Mouse (Mus musculus): ENCODE results near the gene Aym1. TPM values are rescaled to one million over a fixed set of nuclear protein-coding genes. Genes with fewer than 3 reads are reported as not detected.

The Aym1 gene
- total RNA-seq (2018; cell fraction: chromatin; rRNA removed), result not detected
- total RNA-seq (2018; cell fraction: cytosol; rRNA removed), result not detected
- not detected for total RNA-seq (2018; cell fraction: nucleus; rRNA removed)
- polyA plus RNA-seq (2018), result not detected in 3 replicates

GRCm38 (mm10) chr5:113357186-113357585 is at the start of gene Aym1:
Aym1 (plus strand) TSS chr5:113357294.
- no peak within 1 kb of the TSS for H3K4me3 ChIP-seq (ENCODE audit: inconsistent target)
- H3K27ac ChIP-seq, result no peak within 1 kb of the TSS
- H3K79me2 ChIP-seq (ENCODE audit: inconsistent target), result no peaks in the 10 kb centered on the region
- H3K36me3 ChIP-seq (ENCODE audit: inconsistent target), result no peaks in the 10 kb centered on the region
- WGBS (ENCODE audit: missing documents), result 61% methylated on average over 2 of the region's 6 CpGs

DNA sequence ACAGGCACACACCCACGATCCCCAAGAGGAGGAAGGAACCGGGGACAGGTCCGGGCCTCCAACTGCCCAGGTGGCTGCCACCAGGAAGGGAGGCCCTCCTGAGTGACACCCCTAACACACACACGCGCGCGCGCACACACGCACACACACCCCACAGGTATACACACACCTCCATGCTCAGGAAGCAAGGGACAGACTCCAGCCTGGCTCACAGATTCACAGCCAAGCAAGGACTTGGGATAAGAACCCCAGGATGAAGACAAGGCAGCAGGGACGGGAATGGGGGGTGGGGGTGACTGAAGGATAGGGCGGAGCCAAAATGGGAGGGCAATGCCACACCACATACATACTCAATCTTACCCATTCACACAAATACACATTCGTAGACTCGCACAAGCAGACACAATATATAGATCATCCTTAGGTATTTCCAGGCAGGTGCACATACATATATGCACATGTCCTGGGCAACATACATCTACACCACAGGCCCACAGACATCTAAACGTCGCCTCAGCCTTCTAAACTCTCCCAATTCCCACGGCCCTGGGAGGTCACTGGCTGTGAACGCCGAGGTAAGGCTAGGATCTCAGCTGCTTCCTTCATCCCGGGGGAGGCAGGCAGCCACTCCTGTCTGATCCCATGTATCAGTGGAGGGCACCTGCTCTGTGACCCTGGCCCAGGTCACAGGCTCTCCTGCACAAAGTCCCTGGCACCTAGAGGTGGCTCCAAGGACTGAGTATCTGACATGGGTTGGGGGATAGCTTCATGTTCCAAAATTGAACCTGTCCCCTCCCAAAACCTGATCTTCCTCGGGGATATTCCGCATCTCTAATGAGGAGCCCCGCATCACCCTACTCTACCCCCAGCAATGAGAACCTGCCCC is 47.4 kb upstream of the Aym1 start:
- Histone ChIP-seq H3K79me2 (ENCODE audit: inconsistent target) (no peaks in the 10 kb centered on the region), H3K4me3 (ENCODE audit: inconsistent target) (no peak overlapping the region), H3K36me3 (ENCODE audit: inconsistent target) (no peaks in the 10 kb centered on the region), H3K27ac (no peak overlapping the region)
- WGBS (ENCODE audit: missing documents), result 29% methylated on average over 22 of the region's 22 CpGs

DNA sequence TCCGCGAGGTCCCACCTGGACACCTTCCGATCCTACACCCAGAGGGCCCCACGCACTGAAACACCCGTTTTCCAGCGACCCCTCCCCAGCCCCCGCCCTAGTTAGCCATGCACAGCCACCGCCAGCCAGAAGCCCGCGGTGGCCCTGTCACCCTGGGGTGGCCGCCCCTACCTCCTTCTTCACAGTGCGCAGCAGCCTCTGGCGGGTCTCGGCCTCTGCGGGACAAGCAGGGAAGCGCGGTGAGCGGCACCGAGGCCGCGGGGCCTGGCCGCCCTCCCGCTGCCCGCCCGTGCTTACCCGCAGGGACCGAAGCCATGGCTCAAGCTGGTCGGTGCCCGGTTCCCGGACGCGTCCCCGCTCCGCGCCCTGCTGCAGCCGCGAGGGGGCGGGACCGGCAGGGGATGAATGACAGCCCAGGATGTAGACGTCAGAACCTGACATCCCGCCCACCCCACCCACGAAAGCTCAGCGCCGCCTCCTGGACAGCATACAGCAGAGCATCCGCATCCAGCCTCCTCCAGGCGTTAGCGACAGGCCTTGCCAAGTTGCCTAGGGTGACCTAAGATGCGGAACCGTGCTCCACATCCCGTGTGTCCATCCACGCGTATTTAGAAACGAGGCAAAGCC is 46.6 kb upstream of the Aym1 start, which contains the start of gene Sgsm1:
Sgsm1 (minus strand) TSS at position 410 of the 627 bp plus-strand sequence.
- no peak within 1 kb of the TSS for H3K27ac ChIP-seq
- H3K79me2 ChIP-seq (ENCODE audit: inconsistent target), result no peaks in the 10 kb centered on the region
- H3K36me3 ChIP-seq (ENCODE audit: inconsistent target), result no peaks in the 10 kb centered on the region
- no peak within 1 kb of the TSS for H3K4me3 ChIP-seq (ENCODE audit: inconsistent target)
- WGBS (ENCODE audit: missing documents), result 1% methylated on average over 42 of the region's 53 CpGs

DNA sequence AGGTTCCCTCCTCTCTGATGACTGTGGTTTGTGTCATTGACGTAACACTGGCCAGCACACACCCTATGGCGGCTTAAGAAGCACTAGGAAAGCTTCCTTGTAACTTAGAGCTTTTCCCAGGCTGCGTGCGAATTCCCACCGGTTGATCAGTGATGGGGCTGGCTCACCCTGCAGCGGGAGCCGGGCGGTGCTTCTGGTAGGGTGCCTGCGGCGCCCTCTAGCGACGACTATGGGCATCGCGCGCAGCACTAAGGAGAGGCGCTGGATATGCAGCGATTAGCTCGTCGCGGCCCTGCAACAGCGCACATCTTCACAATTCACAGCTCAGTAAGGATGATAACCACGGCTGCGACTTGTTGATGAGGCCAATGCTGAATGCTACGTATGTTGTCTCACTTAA is 43.1 kb upstream of the Aym1 start:
- no peak overlapping the region for H3K4me3 ChIP-seq (ENCODE audit: inconsistent target)

GRCm38 (mm10) chr5:113323784-113324638 is 33.1 kb upstream of the Aym1 start:
- Histone ChIP-seq H3K79me2 (ENCODE audit: inconsistent target) (no peaks in the 10 kb centered on the region), H3K27ac (no peak overlapping the region), H3K36me3 (ENCODE audit: inconsistent target) (no peaks in the 10 kb centered on the region), H3K4me3 (ENCODE audit: inconsistent target) (no peak overlapping the region)
- WGBS (ENCODE audit: missing documents), result 6% methylated on average over 37 of the region's 38 CpGs

More for the DNA sequence above, 43.1 kb upstream of the Aym1 start:
- Histone ChIP-seq H3K36me3 (ENCODE audit: inconsistent target) (no peaks in the 10 kb centered on the region), H3K79me2 (ENCODE audit: inconsistent target) (no peaks in the 10 kb centered on the region), H3K27ac (no peak overlapping the region)
- WGBS (ENCODE audit: missing documents), result 5% methylated on average over 24 of the region's 24 CpGs

GRCm38 (mm10) chr5:113329463-113329862 is 27.6 kb upstream of the Aym1 start:
- Histone ChIP-seq H3K27ac (no peak overlapping the region), H3K4me3 (ENCODE audit: inconsistent target) (no peak overlapping the region), H3K79me2 (ENCODE audit: inconsistent target) (no peaks in the 10 kb centered on the region), H3K36me3 (ENCODE audit: inconsistent target) (no peaks in the 10 kb centered on the region)
- WGBS (ENCODE audit: missing documents), result 97% methylated on average over 8 of the region's 8 CpGs

DNA sequence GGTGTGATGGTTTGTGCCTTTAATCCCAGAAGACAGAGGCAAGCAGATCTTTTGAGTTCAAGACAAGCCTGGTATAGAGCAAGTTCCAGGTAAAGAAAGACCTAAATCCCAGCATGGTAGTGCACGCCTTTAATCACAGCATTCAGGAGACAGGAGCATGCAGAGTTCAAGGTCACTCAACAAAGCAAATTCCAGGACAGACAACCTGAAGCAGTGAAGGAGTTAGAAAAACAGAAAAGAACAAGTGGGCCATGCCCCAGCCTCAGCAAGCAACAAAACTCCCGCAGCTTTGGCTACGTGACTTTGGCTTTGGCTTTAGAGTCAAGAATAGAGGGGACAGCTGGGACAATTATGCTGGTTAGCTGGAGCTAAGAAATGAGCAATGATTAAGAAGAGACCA is 26.9 kb upstream of the Aym1 start:
- H3K4me3 ChIP-seq (ENCODE audit: inconsistent target), result no peak overlapping the region
- WGBS (ENCODE audit: missing documents), result 90% methylated on average over 3 of the region's 3 CpGs
- no peaks in the 10 kb centered on the region for H3K79me2 ChIP-seq (ENCODE audit: inconsistent target)
- no peak overlapping the region for H3K27ac ChIP-seq
- no peaks in the 10 kb centered on the region for H3K36me3 ChIP-seq (ENCODE audit: inconsistent target)

- Histone ChIP-seq H3K36me3 (ENCODE audit: inconsistent target) (no peaks in the 10 kb centered on the region), H3K27ac (no peak overlapping the region), H3K4me3 (ENCODE audit: inconsistent target) (no peak overlapping the region), H3K79me2 (ENCODE audit: inconsistent target) (no peaks in the 10 kb centered on the region)
- WGBS (ENCODE audit: missing documents), result 48% methylated on average over 12 of the region's 12 CpGs
Observed at GRCm38 (mm10) chr5:113332239-113332638, 24.9 kb upstream of the Aym1 start.

GRCm38 (mm10) chr5:113332899-113333298 is 24.2 kb upstream of the Aym1 start:
- Histone ChIP-seq H3K36me3 (ENCODE audit: inconsistent target) (no peaks in the 10 kb centered on the region), H3K79me2 (ENCODE audit: inconsistent target) (no peaks in the 10 kb centered on the region), H3K27ac (no peak overlapping the region), H3K4me3 (ENCODE audit: inconsistent target) (no peak overlapping the region)
- WGBS (ENCODE audit: missing documents), result 79% methylated on average over 4 of the region's 4 CpGs

GRCm38 (mm10) chr5:113334621-113335530 is 22.2 kb upstream of the Aym1 start:
- no peak overlapping the region for H3K4me3 ChIP-seq (ENCODE audit: inconsistent target)
- 14% methylated on average over 32 of the region's 34 CpGs for WGBS (ENCODE audit: missing documents)
- H3K27ac ChIP-seq, result no peak overlapping the region
- no peaks in the 10 kb centered on the region for H3K36me3 ChIP-seq (ENCODE audit: inconsistent target)
- H3K79me2 ChIP-seq (ENCODE audit: inconsistent target), result no peaks in the 10 kb centered on the region

GRCm38 (mm10) chr5:113335732-113336131 is 21.4 kb upstream of the Aym1 start:
- no peak overlapping the region for H3K4me3 ChIP-seq (ENCODE audit: inconsistent target)
- H3K27ac ChIP-seq, result no peak overlapping the region
- no peaks in the 10 kb centered on the region for H3K79me2 ChIP-seq (ENCODE audit: inconsistent target)
- H3K36me3 ChIP-seq (ENCODE audit: inconsistent target), result no peaks in the 10 kb centered on the region
- WGBS (ENCODE audit: missing documents), result 3% methylated on average over 17 of the region's 17 CpGs

DNA sequence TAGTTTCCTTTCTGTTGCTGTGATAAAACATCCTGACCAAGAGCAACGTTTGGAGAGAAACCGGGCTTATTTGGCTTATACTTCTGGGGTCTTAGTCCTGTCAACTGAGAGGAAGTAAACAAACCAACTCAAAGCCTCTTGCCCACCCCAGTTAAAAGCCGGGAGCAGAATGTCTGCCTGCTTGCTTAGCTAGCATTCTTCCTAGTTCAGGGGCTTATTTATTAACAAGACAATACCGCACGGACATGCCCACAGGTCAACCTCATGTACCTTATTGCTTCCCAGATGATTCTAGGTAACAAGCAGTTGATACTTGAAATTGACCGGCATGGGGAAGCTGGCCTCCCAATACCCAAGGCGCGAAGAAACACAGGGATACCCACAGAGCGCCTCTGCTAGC is 20.8 kb upstream of the Aym1 start:
- Histone ChIP-seq H3K36me3 (ENCODE audit: inconsistent target) (no peaks in the 10 kb centered on the region), H3K27ac (no peak overlapping the region), H3K4me3 (ENCODE audit: inconsistent target) (no peak overlapping the region), H3K79me2 (ENCODE audit: inconsistent target) (no peaks in the 10 kb centered on the region)
- WGBS (ENCODE audit: missing documents), result 57% methylated on average over 9 of the region's 9 CpGs

DNA sequence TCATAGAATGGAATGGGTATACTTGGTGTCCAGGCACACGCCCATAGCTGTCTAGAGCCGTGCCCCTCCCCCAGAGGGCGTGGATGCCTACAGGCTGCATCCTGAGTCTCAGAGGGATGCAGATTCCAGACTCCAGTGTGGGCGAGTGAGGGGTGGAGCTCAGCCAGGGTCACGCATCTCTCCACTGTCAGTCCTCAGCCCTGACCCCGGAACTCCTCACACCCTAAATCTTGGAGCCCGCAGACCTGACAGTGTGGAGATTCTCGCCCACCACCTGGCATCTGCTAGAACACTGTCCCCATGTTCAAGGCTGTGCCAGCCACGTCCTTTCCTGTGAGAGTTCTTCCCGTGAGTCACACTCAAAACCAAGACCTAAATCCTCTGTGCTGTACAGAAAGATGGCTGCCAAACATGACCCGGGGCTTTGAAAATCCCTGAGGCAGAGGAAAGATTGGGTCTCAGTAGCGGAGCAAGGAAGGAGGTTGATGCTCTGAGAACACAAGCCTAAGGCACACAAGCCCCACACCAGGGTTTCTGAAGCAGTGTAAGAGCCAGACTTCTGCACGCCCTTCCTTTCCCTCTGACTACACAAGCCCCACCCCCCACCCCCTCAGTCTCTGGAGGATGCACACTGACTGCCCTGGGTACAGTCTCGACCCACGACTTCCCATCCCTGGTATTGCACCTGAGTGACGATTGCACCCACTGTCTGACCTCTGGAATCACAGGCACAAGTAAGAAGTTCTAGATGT is 12.3 kb upstream of the Aym1 start:
- H3K79me2 ChIP-seq (ENCODE audit: inconsistent target), result no peaks in the 10 kb centered on the region
- H3K27ac ChIP-seq, result no peak overlapping the region
- no peaks in the 10 kb centered on the region for H3K36me3 ChIP-seq (ENCODE audit: inconsistent target)
- no peak overlapping the region for H3K4me3 ChIP-seq (ENCODE audit: inconsistent target)
- WGBS (ENCODE audit: missing documents), result 38% methylated on average over 15 of the region's 16 CpGs
